Comparison of ENCODE assay signal across 18 mouse cellular contexts in genomic region chr4:49050628-49051027, GRCm38 (mm10). TPM values are rescaled to one million over a fixed set of nuclear protein-coding genes. Genes with fewer than 3 reads are reported as not detected.
"Had no signal": no experiment of that assay in that cellular context is flagged by ENCODE, and none has a peak within 500 bp of the region (broad histone marks: within the 10 kb centered on the region; RNA-seq: fewer than 3 reads in every experiment).

No protein-coding gene starts in this region.

- H3K36me3 ChIP-seq: neural tube, embryonic 13.5 days; stomach, embryonic 15.5 days had no signal

- H3K4me2 ChIP-seq: neural tube, embryonic 13.5 days; stomach, embryonic 15.5 days had no signal

- H3K4me3 ChIP-seq: neural tube, embryonic 13.5 days; stomach, embryonic 15.5 days had no signal

- H3K9ac ChIP-seq: neural tube, embryonic 13.5 days; stomach, embryonic 15.5 days had no signal

- H3K27me3 ChIP-seq: neural tube, embryonic 13.5 days; stomach, embryonic 15.5 days had no signal

- H3K9me3 ChIP-seq: neural tube, embryonic 13.5 days; stomach, embryonic 15.5 days had no signal

- H3K4me1 ChIP-seq: neural tube, embryonic 13.5 days; stomach, embryonic 15.5 days had no signal

- H3K27ac ChIP-seq: neural tube, embryonic 13.5 days; stomach, embryonic 15.5 days; stomach, postnatal 0 days had no signal

- DNase-seq: retina, postnatal 1 day; right cerebral cortex, adult 18-20 months; right cerebral cortex, postnatal 14 days; right cerebral cortex, postnatal 25 days; right cerebral cortex, postnatal 4 days; spleen, adult 18-20 months; thymus, adult 18-20 months; thymus, adult 2 months; thymus, postnatal 14 days; thymus, postnatal 25 days; thymus, postnatal 36 days; thymus, postnatal 4 days had no signal

RNA-seq across cellular contexts. Expression of gene Plppr1, which starts 8.4 kb away (rescaled TPM):
- total RNA-seq: neutrophil, adult 5-6 weeks had no signal
- polyA plus RNA-seq: testis, adult 2 months; urinary bladder, adult 2 months had no signal
